ENCODE assay signal across 30 mouse cellular contexts in the genomic region with DNA sequence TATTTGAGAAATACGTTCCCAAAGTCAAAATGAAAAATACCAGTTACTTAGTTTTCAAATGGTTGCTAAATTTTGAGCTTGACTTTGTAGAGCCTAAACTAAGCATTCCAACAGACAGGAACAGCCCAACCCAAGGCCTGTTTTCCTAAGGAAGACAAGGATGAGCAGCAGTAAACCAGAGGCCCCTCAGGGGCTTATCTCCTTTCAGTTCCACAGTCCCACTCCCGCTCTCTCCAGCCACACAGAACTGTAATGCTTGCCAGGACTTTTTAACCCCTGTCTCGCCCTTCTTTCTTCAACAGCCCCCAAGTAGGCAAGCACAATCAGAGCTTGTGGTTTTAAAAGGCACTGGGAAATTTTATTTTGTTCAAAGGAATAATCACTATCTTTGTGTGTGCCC.
DNase-seq lines count a peak whose midpoint lies in the region; ATAC-seq and TF ChIP-seq lines count a peak whose summit lies in the region.
"Had no signal": no experiment of that assay in that cellular context is flagged by ENCODE, and none has a peak within 500 bp of the region (broad histone marks: within the 10 kb centered on the region; RNA-seq: fewer than 3 reads in every experiment).

No protein-coding gene starts in this region.

- H3K9ac ChIP-seq in heart, embryonic 11.5 days (ENCODE audit: low read depth, low read length), result no peak overlapping the region
- H3K9ac ChIP-seq in heart, embryonic 16.5 days (ENCODE audit: low read length), result no peak overlapping the region
- H3K9ac ChIP-seq in lung, embryonic 14.5 days, result no peak overlapping the region
- H3K9ac ChIP-seq in embryonic facial prominence, embryonic 14.5 days (ENCODE audit: low read depth, low read length), result no peak overlapping the region
- H3K9ac ChIP-seq: forebrain, embryonic 15.5 days; hindbrain, embryonic 15.5 days; liver, embryonic 14.5 days; neural tube, embryonic 15.5 days; stomach, embryonic 15.5 days had no signal

- intact Hi-C loops in heart, postnatal 10 days (cut with DNase I), result no loop called here

- H3K27ac ChIP-seq in heart, embryonic 11.5 days (ENCODE audit: low read depth, low read length), result peak overlapping the region; percentile 84
- H3K27ac ChIP-seq in heart, embryonic 16.5 days (ENCODE audit: low read length), result peak overlapping the region; percentile 10
- H3K27ac ChIP-seq in lung, embryonic 14.5 days (ENCODE audit: low read depth), result peak overlapping the region; percentile 34
- H3K27ac ChIP-seq in embryonic facial prominence, embryonic 14.5 days (replicated peaks; ENCODE audit: low read depth, low read length), result no peak overlapping the region; the same call in 1 of the 2 replicates
- H3K27ac ChIP-seq: forebrain, embryonic 10.5 days; forebrain, embryonic 15.5 days; hindbrain, embryonic 10.5 days; hindbrain, embryonic 15.5 days; liver, embryonic 14.5 days; neural tube, embryonic 15.5 days; stomach, embryonic 15.5 days had no signal

- no peaks in the 10 kb centered on the region for H3K27me3 ChIP-seq in heart, embryonic 11.5 days (ENCODE audit: control insufficient read depth, insufficient read depth, low read length)
- no peaks in the 10 kb centered on the region for H3K27me3 ChIP-seq in heart, embryonic 16.5 days (ENCODE audit: control insufficient read depth, insufficient read depth, low read length)
- H3K27me3 ChIP-seq in lung, embryonic 14.5 days (ENCODE audit: insufficient read depth, low read length), result 0 out of 2 replicates have a peak, but pooled peaks cover 2% of the 10 kb centered on the region
- H3K27me3 ChIP-seq in embryonic facial prominence, embryonic 14.5 days (replicated peaks; ENCODE audit: control insufficient read depth, insufficient read depth, low read length), result no peaks in the 10 kb centered on the region
- H3K27me3 ChIP-seq: forebrain, embryonic 15.5 days; hindbrain, embryonic 15.5 days; neural tube, embryonic 15.5 days; stomach, embryonic 15.5 days had no signal

- H3K4me2 ChIP-seq in heart, embryonic 11.5 days, result no peak overlapping the region
- no peak overlapping the region for H3K4me2 ChIP-seq in heart, embryonic 16.5 days (ENCODE audit: low read depth, low read length)
- H3K4me2 ChIP-seq in lung, embryonic 14.5 days, result no peak overlapping the region
- no peak overlapping the region for H3K4me2 ChIP-seq in embryonic facial prominence, embryonic 14.5 days (ENCODE audit: low read depth, low read length)
- H3K4me2 ChIP-seq: forebrain, embryonic 15.5 days; hindbrain, embryonic 15.5 days; neural tube, embryonic 15.5 days; stomach, embryonic 15.5 days had no signal

- no peaks in the 10 kb centered on the region for H3K9me3 ChIP-seq in heart, embryonic 11.5 days (replicated peaks; ENCODE audit: control insufficient read depth, low read length)
- H3K9me3 ChIP-seq in heart, embryonic 16.5 days (replicated peaks; ENCODE audit: control insufficient read depth, low read length), result peaks cover 5% of the 10 kb centered on the region; the same call in 1 of the 2 replicates
- H3K9me3 ChIP-seq in lung, embryonic 14.5 days (ENCODE audit: low read depth, low read length), result no peaks in the 10 kb centered on the region
- no peaks in the 10 kb centered on the region; the same call in 1 of the 2 replicates for H3K9me3 ChIP-seq in embryonic facial prominence, embryonic 14.5 days (ENCODE audit: control insufficient read depth, low read length)
- H3K9me3 ChIP-seq: forebrain, embryonic 15.5 days; hindbrain, embryonic 15.5 days; neural tube, embryonic 15.5 days; stomach, embryonic 15.5 days had no signal

- no peak overlapping the region for H3K4me3 ChIP-seq in heart, embryonic 11.5 days (ENCODE audit: low read depth, low read length)
- H3K4me3 ChIP-seq in heart, embryonic 16.5 days (ENCODE audit: low read length), result no peak overlapping the region
- H3K4me3 ChIP-seq in lung, embryonic 14.5 days (ENCODE audit: low read depth, low read length), result no peak overlapping the region
- H3K4me3 ChIP-seq in embryonic facial prominence, embryonic 14.5 days (ENCODE audit: low read depth, low read length), result no peak overlapping the region
- H3K4me3 ChIP-seq: forebrain, embryonic 10.5 days; forebrain, embryonic 15.5 days; hindbrain, embryonic 10.5 days; hindbrain, embryonic 15.5 days; neural tube, embryonic 15.5 days; stomach, embryonic 15.5 days had no signal

- peaks cover 81% of the 10 kb centered on the region for H3K4me1 ChIP-seq in heart, embryonic 11.5 days (ENCODE audit: control insufficient read depth, insufficient read depth, low read length)
- H3K4me1 ChIP-seq in heart, embryonic 16.5 days (ENCODE audit: control insufficient read depth, insufficient read depth, low read length), result peaks cover 73% of the 10 kb centered on the region
- H3K4me1 ChIP-seq in lung, embryonic 14.5 days (ENCODE audit: insufficient read depth), result peaks cover 47% of the 10 kb centered on the region
- H3K4me1 ChIP-seq in embryonic facial prominence, embryonic 14.5 days (ENCODE audit: control insufficient read depth, insufficient read depth, low read length), result peaks cover 25% of the 10 kb centered on the region

- no peak for ATAC-seq in heart, embryonic 11.5 days (replicated peaks; ENCODE audit: insufficient number of reproducible peaks, low FRiP score, low TSS enrichment)
- no peak for ATAC-seq in heart, embryonic 16.5 days (replicated peaks; ENCODE audit: extremely low read depth, insufficient read depth, low FRiP score)
- ATAC-seq in lung, embryonic 14.5 days (ENCODE audit: insufficient read depth), result peak; percentile 60
- peak; percentile 23; the same call in 1 of the 2 replicates for ATAC-seq in embryonic facial prominence, embryonic 14.5 days (ENCODE audit: low read depth)
- ATAC-seq: activated CD4-positive, CD25-positive, alpha-beta regulatory T cell, adult 4 months; CD4-positive, CD25-positive, alpha-beta regulatory T cell, adult 4 months; forebrain, embryonic 15.5 days; inflammation-experienced regulatory T-cells, adult 6 months; lung, postnatal 0 days had no signal

- no peak for TF ChIP-seq CTCF in lung, embryonic 14.5 days (IDR thresholded peaks at IDR 0.05; ENCODE audit: low read depth)

- no peak for DNase-seq in heart, postnatal 10 days
- no peak for DNase-seq in heart, adult 11 months
- peak; percentile 61 for DNase-seq in lung, embryonic 14.5 days
- DNase-seq in lung, postnatal 36 days, result no peak
- DNase-seq in embryonic facial prominence, embryonic 14.5 days (ENCODE audit: low spot score), result peak; percentile 56
- DNase-seq in adrenal gland, postnatal 4 days (ENCODE audit: low spot score in 2 of 2), result no peak
- DNase-seq: adrenal gland, adult 2 months; adrenal gland, postnatal 36 days; cerebellum, adult 2 months; kidney, adult 8-10 months; kidney, postnatal 10 days; layer of hippocampus, postnatal 36 days; left cerebral cortex, postnatal 4 days; liver; midbrain, embryonic 14.5 days; retina, postnatal 1 day; right cerebral cortex, postnatal 14 days had no signal

- H3K36me3 ChIP-seq in heart, embryonic 11.5 days (ENCODE audit: control insufficient read depth, insufficient read depth, low read length), result peaks cover 4% of the 10 kb centered on the region; the same call in 1 of the 2 replicates
- peaks cover 19% of the 10 kb centered on the region for H3K36me3 ChIP-seq in heart, embryonic 16.5 days (ENCODE audit: control insufficient read depth, insufficient read depth)
- peaks cover 17% of the 10 kb centered on the region; the same call in 1 of the 2 replicates for H3K36me3 ChIP-seq in lung, embryonic 14.5 days (ENCODE audit: insufficient read depth)
- H3K36me3 ChIP-seq in embryonic facial prominence, embryonic 14.5 days (ENCODE audit: control insufficient read depth, insufficient read depth, low read length), result peaks cover 29% of the 10 kb centered on the region
- H3K36me3 ChIP-seq: forebrain, embryonic 15.5 days; hindbrain, embryonic 15.5 days; neural tube, embryonic 15.5 days; stomach, embryonic 15.5 days had no signal

- WGBS in heart, embryonic 11.5 days (ENCODE audit: insufficient replicate concordance), result 52% methylated on average over 3 of the region's 3 CpGs
- WGBS in heart, embryonic 16.5 days, result 51% methylated on average over 3 of the region's 3 CpGs
- WGBS in lung, embryonic 14.5 days, result 50% methylated on average over 3 of the region's 3 CpGs
- 62% methylated on average over 3 of the region's 3 CpGs for WGBS in embryonic facial prominence, embryonic 14.5 days

Comparison
In these comparisons a context has a peak if more than half of its experiments do, and no peak if none do; other contexts are left out.
1. DNase-seq: peak in lung, embryonic 14.5 days (single experiment) and embryonic facial prominence, embryonic 14.5 days (single experiment); none in heart, postnatal 10 days (0 of 2), heart, adult 11 months (single experiment), lung, postnatal 36 days (single experiment) and adrenal gland, postnatal 4 days (0 of 2).
2. ATAC-seq: peak in lung, embryonic 14.5 days (single experiment) and embryonic facial prominence, embryonic 14.5 days (single experiment); none in heart, embryonic 11.5 days (single experiment) and heart, embryonic 16.5 days (single experiment).